Mouse (Mus musculus) gastrocnemius, postnatal 4 days (tissue): ENCODE data around the gene Kctd19. TPM values are rescaled to one million over a fixed set of nuclear protein-coding genes. Genes with fewer than 3 reads are reported as not detected.

Experiments
- DNase-seq, 2 experiments: peaks; one replicate each; pipeline ENCODE4 v3.0.0; 2021 to 2022; ENCODE audit warnings: low spot score in 2 of 2, mixed read lengths in 2 of 2
- total RNA-seq, 2 experiments: library from RNA; stranded (reverse); gene quantifications; 2 replicates each; pipeline ENCODE4 v1.2.3; 2021

The Kctd19 gene
- total RNA-seq, 2 experiments from 2014 or later = not detected

DNA sequence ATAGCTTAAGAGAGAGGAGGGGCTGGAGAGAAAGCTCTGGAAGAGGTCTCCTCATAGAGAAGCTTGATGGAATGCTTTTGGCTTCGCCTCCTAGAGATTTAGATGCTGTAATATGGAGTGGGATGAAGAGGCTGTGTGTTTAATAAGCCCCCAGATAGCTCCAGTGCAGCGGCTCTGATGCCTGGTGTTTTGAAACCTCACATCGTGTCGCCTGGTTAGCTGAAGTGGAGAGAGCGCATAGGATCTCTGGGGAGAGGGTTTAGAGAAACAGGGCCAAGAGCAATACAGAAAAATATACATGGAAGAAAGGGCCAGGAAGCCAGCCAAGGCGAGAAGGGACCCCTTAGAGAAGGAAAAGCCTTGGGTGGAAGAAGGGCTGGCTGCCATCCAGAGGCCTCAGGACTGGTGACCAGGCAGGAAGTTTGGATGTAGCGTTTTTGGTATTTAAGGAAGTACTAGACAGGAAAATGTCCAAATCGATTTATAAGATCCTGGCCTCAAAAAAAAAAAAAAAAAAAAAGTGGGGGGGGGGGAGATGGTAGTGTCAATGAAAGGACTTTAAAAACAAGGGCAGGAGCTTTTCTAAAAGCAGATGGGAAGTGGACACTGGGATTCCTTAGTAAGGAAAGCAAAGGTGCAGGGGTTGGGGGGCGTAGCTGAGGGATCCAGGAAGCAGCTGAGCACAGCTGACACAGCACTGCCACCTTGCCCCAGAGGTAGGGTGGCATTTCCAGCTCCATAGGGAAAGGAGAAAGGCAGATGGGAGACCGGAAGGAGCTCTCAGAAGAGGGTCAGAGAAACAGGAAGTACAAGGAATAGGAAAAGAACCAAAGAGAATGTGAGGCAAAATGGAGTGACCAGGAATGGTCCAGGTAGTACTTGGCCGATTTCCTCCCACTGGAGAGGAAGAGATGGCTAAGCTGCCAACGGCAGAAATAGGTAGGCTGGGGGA is 51.3 kb downstream of the Kctd19 start:
- DNase-seq = no peak

DNA sequence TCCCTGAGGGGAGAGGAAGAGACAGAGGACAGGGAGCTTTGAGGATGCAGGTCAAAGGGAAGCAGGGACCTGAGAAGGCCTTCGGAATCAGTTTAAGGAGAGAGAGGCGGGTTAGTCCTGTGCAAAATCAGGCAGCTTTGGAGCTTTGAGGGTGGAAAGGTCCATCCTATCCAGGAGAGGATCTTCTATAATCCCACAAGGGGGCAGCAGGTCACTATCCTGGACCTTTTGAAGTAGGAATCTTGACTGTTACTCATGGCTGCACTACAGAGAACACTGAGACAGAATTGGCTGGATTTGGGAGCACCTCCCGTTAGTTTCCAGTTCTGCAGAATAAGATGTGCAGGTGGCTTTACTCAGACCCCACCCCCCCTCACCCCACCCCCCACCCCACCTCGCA is 53.7 kb downstream of the Kctd19 start:
- no peak for DNase-seq

GRCm38 (mm10) chr8:105359208-105359607 is 54.1 kb downstream of the Kctd19 start:
- no peak for DNase-seq

DNA sequence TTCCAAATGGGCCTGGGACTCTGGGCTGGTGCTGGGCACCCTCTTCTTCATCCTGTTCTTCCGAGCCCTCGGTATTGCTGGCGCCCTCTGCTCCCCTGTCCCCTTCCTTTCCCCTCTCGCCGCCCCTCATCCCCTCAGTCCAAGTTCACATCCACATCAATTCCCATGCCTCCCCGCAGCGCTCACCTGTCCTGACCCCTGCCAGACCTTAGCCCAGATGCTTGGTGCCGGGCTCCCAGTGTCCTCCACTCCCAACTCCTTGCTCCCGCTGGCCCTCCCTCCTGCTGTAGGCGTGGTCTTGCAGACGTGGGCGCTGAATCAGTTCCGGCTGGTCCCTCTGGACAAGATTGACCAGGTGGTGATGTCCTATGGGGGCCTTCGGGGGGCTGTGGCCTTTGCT is 56.6 kb downstream of the Kctd19 start:
- DNase-seq = no peak

- DNase-seq = no peak
Observed at GRCm38 (mm10) chr8:105355179-105356024, 57.9 kb downstream of the Kctd19 start.

DNA sequence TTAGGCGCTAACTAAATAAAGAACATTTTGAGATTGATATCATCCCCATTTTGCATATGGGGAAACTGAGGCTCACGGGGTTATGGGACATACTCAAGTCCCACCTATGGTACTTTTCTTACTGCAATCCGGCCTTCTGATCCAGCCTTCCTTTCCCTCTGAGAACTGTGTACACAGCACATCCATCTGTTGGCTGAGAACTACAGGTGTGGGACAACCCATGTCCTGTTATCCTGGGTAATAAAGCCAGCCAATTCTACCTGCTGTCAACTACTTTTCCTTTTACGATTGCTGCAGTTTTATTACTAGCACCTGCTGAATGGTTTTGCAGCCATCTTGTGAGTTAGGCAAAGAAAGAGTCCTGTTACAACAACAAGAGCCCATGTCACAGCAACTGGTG is 58.8 kb downstream of the Kctd19 start:
- DNase-seq = no peak

- no peak for DNase-seq
Observed at GRCm38 (mm10) chr8:105353583-105354135, 59.6 kb downstream of the Kctd19 start.

DNA sequence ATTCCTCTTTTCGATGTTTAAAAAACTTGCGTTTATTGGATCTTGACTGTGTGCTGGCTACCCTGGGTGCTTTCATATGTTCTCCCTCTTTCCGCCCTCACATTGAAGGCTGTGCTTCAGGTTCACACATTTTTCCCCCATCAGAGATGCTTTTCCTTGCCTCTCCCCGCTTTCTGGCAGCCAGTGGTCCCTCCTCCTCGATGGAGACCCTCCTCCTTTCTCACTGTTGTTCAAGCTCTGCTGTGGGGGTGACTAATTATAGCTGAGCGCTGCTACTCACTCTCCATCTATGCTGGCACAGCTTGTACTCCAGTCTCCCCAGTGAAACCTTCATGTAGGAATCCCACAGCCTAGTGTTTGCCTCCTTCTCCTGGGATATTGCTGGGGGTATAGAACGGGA is 63.1 kb downstream of the Kctd19 start:
- DNase-seq = no peak

- DNase-seq = no peak
Observed at GRCm38 (mm10) chr8:105349096-105349771, 64.1 kb downstream of the Kctd19 start.

GRCm38 (mm10) chr8:105348450-105349095 is 64.7 kb downstream of the Kctd19 start, which contains the start of gene Slc9a5:
TSS of gene Slc9a5 (plus strand) at chr8:105348843.
- DNase-seq = peak in 1 of 2 experiments; percentile 47

DNA sequence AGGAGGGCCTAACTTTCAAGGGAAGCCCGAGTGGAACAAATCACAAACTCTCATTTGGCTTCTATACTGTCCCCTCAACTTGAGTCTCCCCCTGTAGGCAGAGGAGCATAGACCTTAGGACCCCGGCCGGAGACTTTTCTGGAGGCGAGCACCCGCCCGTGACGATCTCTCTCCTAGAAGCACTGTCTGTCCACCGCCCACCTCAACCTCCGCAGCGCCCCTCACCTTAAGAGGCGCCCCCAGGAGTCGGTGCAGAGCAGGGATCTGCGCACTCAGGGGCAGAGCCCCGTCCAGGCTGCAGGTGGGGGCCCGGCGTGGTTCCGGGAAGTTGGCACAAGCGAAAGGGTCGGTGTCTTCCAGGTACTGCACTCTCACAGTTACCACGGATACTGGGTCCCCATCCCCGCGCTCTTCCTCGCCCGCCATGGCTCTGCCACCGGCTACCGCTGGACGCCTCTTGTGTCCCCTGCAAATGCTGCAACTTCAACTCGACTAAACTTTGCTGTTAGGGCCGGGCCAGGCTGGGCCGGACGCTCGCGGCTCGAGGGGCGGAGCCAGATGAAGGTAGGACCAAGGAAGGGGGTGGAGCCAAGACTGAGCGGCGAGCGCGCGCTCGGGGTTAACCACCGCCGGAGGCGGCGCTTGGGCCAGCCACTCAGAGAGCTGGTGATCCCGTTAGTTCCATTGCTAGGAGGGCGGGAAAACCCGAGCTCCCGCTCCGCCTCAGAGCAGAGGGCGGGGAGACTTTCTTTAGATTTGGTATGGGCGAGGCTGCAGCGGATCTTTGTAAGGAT is 65.7 kb downstream of the Kctd19 start, which contains the start of gene Fhod1:
Gene Fhod1, minus strand, starts transcription at position 526 of the 794 bp plus-strand sequence.
- DNase-seq = peak; percentile 83 to 92

DNA sequence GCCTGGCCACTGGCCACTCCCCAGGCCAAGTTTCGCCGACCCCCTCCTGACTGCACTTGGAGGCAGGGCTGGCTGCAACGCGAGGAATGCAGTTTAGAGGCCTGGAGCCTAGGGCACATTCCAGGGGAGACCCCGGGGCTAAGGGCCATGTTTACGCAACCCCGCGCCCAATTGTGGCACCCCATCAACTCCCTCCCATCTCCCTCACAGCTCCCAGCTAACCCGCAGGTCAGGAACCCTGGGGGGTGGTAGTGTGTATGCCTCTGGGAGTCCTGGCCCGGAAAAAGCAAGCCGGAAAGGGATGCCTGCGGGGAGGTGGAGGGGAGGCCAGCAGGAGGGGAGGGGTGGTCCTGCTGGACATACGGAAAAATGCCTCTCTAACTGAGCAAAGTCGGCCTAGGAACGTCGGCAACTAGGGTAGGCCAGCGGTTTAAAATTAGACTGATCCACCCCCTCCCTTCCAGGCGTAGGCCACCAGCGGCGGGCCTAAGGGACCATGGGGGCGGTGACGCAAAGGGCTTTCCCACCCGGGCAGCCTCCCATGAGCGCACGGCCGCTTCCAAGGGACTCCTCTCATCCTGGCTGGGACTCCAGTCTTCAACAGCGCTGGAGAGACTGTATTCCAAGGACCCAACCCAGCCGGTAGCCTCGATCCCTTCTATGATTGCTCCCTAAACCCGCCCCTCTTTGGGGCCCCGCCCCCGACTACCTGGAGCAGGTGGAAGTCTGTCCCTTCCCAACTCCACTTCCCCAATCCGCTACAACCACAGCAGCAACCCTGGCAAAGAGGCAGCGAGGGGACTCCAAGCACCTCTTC is 66.5 kb downstream of the Kctd19 start:
- DNase-seq = peak; percentile 62 to 74

DNA sequence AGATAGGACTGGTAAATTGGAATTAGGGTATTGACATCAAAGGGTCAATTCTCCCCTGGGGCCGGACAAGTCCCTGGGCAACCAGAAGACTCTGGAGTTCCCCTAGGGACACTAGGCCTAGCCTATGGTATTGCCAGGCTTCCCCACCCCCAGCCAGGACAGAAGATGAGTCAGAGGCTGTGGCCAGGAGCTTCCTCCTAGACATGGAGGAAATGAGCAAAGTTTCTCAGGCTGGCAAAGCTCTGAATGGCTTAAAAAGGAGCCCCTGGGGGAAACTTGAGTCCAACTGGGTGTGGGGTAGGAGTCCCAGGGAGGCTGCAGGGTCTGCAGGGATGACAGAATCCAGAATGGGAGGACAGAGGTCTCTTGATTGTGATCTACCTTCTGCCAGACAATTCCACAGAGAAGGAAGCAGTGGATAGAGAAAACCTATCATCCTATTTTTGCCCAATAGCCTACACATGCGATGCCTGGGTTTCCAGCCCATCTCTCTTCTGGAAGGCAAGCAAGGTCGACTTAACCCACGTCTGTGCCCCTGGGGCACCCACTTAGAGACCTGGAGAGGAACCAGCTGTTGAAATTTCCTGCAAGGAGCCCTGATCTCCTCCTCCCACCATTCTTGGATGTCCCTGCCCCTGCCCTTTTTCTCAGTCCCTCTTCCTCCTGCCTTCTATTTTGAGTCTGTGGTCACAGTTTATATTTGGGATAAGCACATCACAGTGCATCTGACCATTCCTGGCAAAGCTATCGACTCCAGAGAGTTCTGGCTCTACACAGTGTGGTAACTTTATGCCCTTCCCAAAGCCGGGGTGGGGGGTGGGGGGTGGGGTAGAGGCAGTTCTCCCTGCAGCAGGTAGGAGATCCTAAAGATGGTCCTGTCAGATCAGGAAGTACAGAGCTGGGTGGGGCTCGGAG is 68.0 kb downstream of the Kctd19 start:
- DNase-seq = no peak

GRCm38 (mm10) chr8:105343791-105344574 is 69.3 kb downstream of the Kctd19 start:
- no peak for DNase-seq

- DNase-seq = no peak
Observed at GRCm38 (mm10) chr8:105342768-105343167, 70.5 kb downstream of the Kctd19 start.

DNA sequence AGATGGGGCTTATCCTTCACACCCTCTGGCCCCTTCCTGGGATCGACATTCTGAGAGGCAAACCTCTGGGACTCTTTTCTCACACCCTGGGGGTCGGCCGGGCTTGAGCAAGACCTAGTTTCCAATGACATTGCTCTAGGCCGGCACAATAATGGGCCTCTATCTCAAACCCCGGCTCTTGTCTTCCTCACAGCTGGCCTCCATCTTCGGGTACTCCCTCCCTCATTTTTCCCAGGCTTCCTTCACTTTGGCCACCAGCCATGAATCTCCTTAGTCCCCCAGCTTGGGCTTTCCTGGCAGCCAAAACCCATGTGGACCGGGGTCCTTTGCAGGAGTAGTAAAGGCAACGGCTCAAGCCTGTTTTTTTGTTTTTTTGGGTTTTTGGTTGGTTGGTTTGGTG is 71.9 kb downstream of the Kctd19 start:
- no peak for DNase-seq
